Mouse (Mus musculus) forebrain, embryonic 13.5 days (tissue): ENCODE data around the gene Dph5. TPM values are rescaled to one million over a fixed set of nuclear protein-coding genes. Genes with fewer than 3 reads are reported as not detected.
"Not testable (repeated sequence)": the region's sequence is repeated elsewhere in the genome, so short reads cannot be mapped to it uniquely, and the experiment has no call there.

Experiments used
- ATAC-seq: fragments of 200-750 bp; cut with Nextera tagmentation; 2 replicates; pipeline ENCODE4 v1.8.0; 2017
- H3K27ac ChIP-seq: fragments of 300-500 bp; sonication (generic); 2 replicates; pipeline ENCODE4 v1.5.1; 2015; ENCODE audit warnings: inconsistent platforms, mild to moderate bottlenecking, moderate library complexity
- H3K27me3 ChIP-seq: fragments of 300-500 bp; sonication (generic); 2 replicates; pipeline ENCODE4 v1.6.1; 2015; ENCODE audit warnings: mild to moderate bottlenecking, inconsistent platforms
- H3K36me3 ChIP-seq: fragments of 300-500 bp; sonication (generic); 2 replicates; pipeline ENCODE4 v1.6.1; 2015; ENCODE audit warnings: mild to moderate bottlenecking, inconsistent platforms; ENCODE audit not compliant: poor library complexity, severe bottlenecking
- H3K4me1 ChIP-seq: fragments of 300-500 bp; sonication (generic); 2 replicates; pipeline ENCODE4 v1.6.1; 2015; ENCODE audit warnings: inconsistent platforms
- H3K4me2 ChIP-seq: fragments of 300-500 bp; sonication (generic); 2 replicates; pipeline ENCODE4 v1.6.1; 2015; ENCODE audit warnings: inconsistent platforms, mild to moderate bottlenecking, moderate library complexity
- H3K4me3 ChIP-seq: fragments of 300-500 bp; sonication (generic); 2 replicates; pipeline ENCODE4 v1.5.1; 2015; ENCODE audit warnings: mild to moderate bottlenecking, inconsistent platforms
- H3K9ac ChIP-seq: fragments of 300-500 bp; sonication (generic); 2 replicates; pipeline ENCODE4 v1.6.1; 2015; ENCODE audit warnings: mild to moderate bottlenecking, inconsistent platforms
- H3K9me3 ChIP-seq: fragments of 300-500 bp; sonication (generic); replicated peaks from 2 replicates; pipeline ENCODE4 v1.6.1; 2016; ENCODE audit warnings: inconsistent platforms
- WGBS: fragments of 180-500 bp; shearing (Covaris S2); methylation state at CpG from one replicate; pipeline ENCODE4 v1.1.7; 2015; 5-methylcytosine and 5-hydroxymethylcytosine counted together
- polyA plus RNA-seq: library from polyadenylated mRNA; unstranded; fragments of >200 nt; fragmentation: Nextera tagmentation; extraction: Ambion mirVana; gene quantifications from 2 replicates; pipeline ENCODE4 v1.2.1, GENCODE M21; 2015

The Dph5 gene
- polyA plus RNA-seq, 1 experiment from 2014 or later = 29.8 TPM

GRCm38 (mm10) chr3:115858822-115859221 is 28.8 kb upstream of the Dph5 start:
- no peak overlapping the region for H3K4me2 ChIP-seq
- WGBS = 80% methylated on average over 3 of the region's 3 CpGs
- H3K9me3 ChIP-seq = no peaks in the 10 kb centered on the region
- no peak overlapping the region for H3K9ac ChIP-seq
- peaks cover 33% of the 10 kb centered on the region for H3K4me1 ChIP-seq
- ATAC-seq = no peak
- no peaks in the 10 kb centered on the region for H3K36me3 ChIP-seq
- H3K27ac ChIP-seq = no peak overlapping the region
- H3K4me3 ChIP-seq = no peak overlapping the region
- H3K27me3 ChIP-seq = no peaks in the 10 kb centered on the region

- H3K27ac ChIP-seq, ATAC-seq, H3K4me3 ChIP-seq, H3K9me3 ChIP-seq, H3K9ac ChIP-seq, H3K36me3 ChIP-seq, H3K27me3 ChIP-seq, H3K4me2 ChIP-seq: not testable (repeated sequence)
- peaks cover 28% of the 10 kb centered on the region for H3K4me1 ChIP-seq
- WGBS = 100% methylated on average over 1 of the region's 1 CpGs
Measured at GRCm38 (mm10) chr3:115860780-115861179, 26.9 kb upstream of the Dph5 start.

- Histone ChIP-seq H3K36me3 (no peaks in the 10 kb centered on the region), H3K27me3 (no peaks in the 10 kb centered on the region), H3K9me3 (no peaks in the 10 kb centered on the region), H3K9ac (no peak overlapping the region), H3K4me1 (peaks cover 5% of the 10 kb centered on the region; the same call in 1 of the 2 replicates), H3K4me3 (no peak overlapping the region), H3K27ac (no peak overlapping the region), H3K4me2 (no peak overlapping the region)
- WGBS = 81% methylated on average over 4 of the region's 4 CpGs
- ATAC-seq = no peak
Measured at GRCm38 (mm10) chr3:115863487-115863886, 24.1 kb upstream of the Dph5 start.

GRCm38 (mm10) chr3:115867150-115867549 is 20.5 kb upstream of the Dph5 start:
- no peaks in the 10 kb centered on the region for H3K9me3 ChIP-seq
- whole genome bisulfite sequencing = 91% methylated on average over 4 of the region's 4 CpGs

GRCm38 (mm10) chr3:115867901-115868300 is 19.7 kb upstream of the Dph5 start:
- ATAC-seq = no peak
- no peaks in the 10 kb centered on the region for H3K4me1 ChIP-seq
- H3K27ac ChIP-seq = no peak overlapping the region
- no peaks in the 10 kb centered on the region for H3K27me3 ChIP-seq
- H3K9me3 ChIP-seq = no peaks in the 10 kb centered on the region
- 79% methylated on average over 1 of the region's 1 CpGs for WGBS
- no peak overlapping the region for H3K4me2 ChIP-seq
- H3K4me3 ChIP-seq = no peak overlapping the region
- H3K9ac ChIP-seq = no peak overlapping the region
- no peaks in the 10 kb centered on the region for H3K36me3 ChIP-seq

More at GRCm38 (mm10) chr3:115867150-115867549, 20.5 kb upstream of the Dph5 start:
- no peak for ATAC-seq
- Histone ChIP-seq H3K4me2 (no peak overlapping the region), H3K9ac (no peak overlapping the region), H3K27ac (no peak overlapping the region), H3K36me3 (no peaks in the 10 kb centered on the region), H3K27me3 (no peaks in the 10 kb centered on the region), H3K4me1 (no peaks in the 10 kb centered on the region), H3K4me3 (no peak overlapping the region)

- Histone ChIP-seq H3K4me3 (no peak overlapping the region), H3K27ac (no peak overlapping the region), H3K4me2 (no peak overlapping the region), H3K27me3 (no peaks in the 10 kb centered on the region), H3K9ac (no peak overlapping the region), H3K4me1 (no peaks in the 10 kb centered on the region), H3K9me3 (no peaks in the 10 kb centered on the region), H3K36me3 (no peaks in the 10 kb centered on the region)
- 89% methylated on average over 2 of the region's 2 CpGs for WGBS
- no peak for ATAC-seq
Measured at GRCm38 (mm10) chr3:115869360-115869759, 18.3 kb upstream of the Dph5 start.

- Histone ChIP-seq H3K36me3 (no peaks in the 10 kb centered on the region), H3K27ac (no peak overlapping the region), H3K4me1 (0 out of 2 replicates have a peak, but pooled peaks cover 5% of the 10 kb centered on the region), H3K27me3 (no peaks in the 10 kb centered on the region), H3K9ac (no peak overlapping the region), H3K4me2 (no peak overlapping the region), H3K9me3 (no peaks in the 10 kb centered on the region; the same call in 1 of the 2 replicates), H3K4me3 (no peak overlapping the region)
- no peak for ATAC-seq
- 44% methylated on average over 6 of the region's 6 CpGs for WGBS
Measured at GRCm38 (mm10) chr3:115875551-115875950, 12.1 kb upstream of the Dph5 start.

GRCm38 (mm10) chr3:115877133-115877532 is 10.5 kb upstream of the Dph5 start:
- Histone ChIP-seq H3K27ac (no peak overlapping the region), H3K27me3 (no peaks in the 10 kb centered on the region), H3K4me2 (no peak overlapping the region), H3K4me1 (0 out of 2 replicates have a peak, but pooled peaks cover 5% of the 10 kb centered on the region), H3K9me3 (no peaks in the 10 kb centered on the region; the same call in 1 of the 2 replicates), H3K9ac (no peak overlapping the region), H3K36me3 (no peaks in the 10 kb centered on the region), H3K4me3 (no peak overlapping the region)
- no peak for ATAC-seq
- WGBS = 94% methylated on average over 1 of the region's 1 CpGs

- Histone ChIP-seq H3K9ac (no peak overlapping the region), H3K4me3 (no peak overlapping the region), H3K4me1 (peaks cover 8% of the 10 kb centered on the region), H3K36me3 (no peaks in the 10 kb centered on the region), H3K9me3 (no peaks in the 10 kb centered on the region), H3K27ac (no peak overlapping the region), H3K4me2 (no peak overlapping the region), H3K27me3 (no peaks in the 10 kb centered on the region)
- no peak for ATAC-seq
- 83% methylated on average over 1 of the region's 1 CpGs for WGBS
Measured at GRCm38 (mm10) chr3:115884086-115884485, 3.6 kb upstream of the Dph5 start.

GRCm38 (mm10) chr3:115888310-115889106 is 871 bp downstream of the Dph5 start:
- peak overlapping the region; percentile 70; the same call in 1 of the 2 replicates for H3K27ac ChIP-seq
- peak overlapping the region; percentile 82 for H3K4me3 ChIP-seq
- peak overlapping the region; percentile 85 for H3K9ac ChIP-seq
- peaks cover 8% of the 10 kb centered on the region for H3K4me1 ChIP-seq
- H3K27me3 ChIP-seq = no peaks in the 10 kb centered on the region
- H3K36me3 ChIP-seq = peaks cover 5% of the 10 kb centered on the region; the same call in 1 of the 2 replicates
- peak; percentile 64 for ATAC-seq
- under 1% methylated on average over 21 of the region's 21 CpGs for WGBS
- peak overlapping the region; percentile 82 for H3K4me2 ChIP-seq
- H3K9me3 ChIP-seq = no peaks in the 10 kb centered on the region

GRCm38 (mm10) chr3:115892341-115892740 is 4.7 kb downstream of the Dph5 start:
- no peak for ATAC-seq
- H3K36me3 ChIP-seq = peaks cover 12% of the 10 kb centered on the region
- H3K27ac ChIP-seq = no peak overlapping the region
- WGBS = 84% methylated on average over 4 of the region's 4 CpGs
- H3K4me1 ChIP-seq = peaks cover 4% of the 10 kb centered on the region; the same call in 1 of the 2 replicates
- H3K4me2 ChIP-seq = no peak overlapping the region
- no peak overlapping the region for H3K9ac ChIP-seq
- no peaks in the 10 kb centered on the region for H3K27me3 ChIP-seq
- no peak overlapping the region for H3K4me3 ChIP-seq
- H3K9me3 ChIP-seq = no peaks in the 10 kb centered on the region

- H3K27ac ChIP-seq = no peak overlapping the region
- H3K9me3 ChIP-seq = no peaks in the 10 kb centered on the region
- H3K9ac ChIP-seq = no peak overlapping the region
- peaks cover 12% of the 10 kb centered on the region for H3K36me3 ChIP-seq
- H3K4me3 ChIP-seq = no peak overlapping the region
- no peak for ATAC-seq
- 90% methylated on average over 2 of the region's 2 CpGs for WGBS
- H3K4me2 ChIP-seq = no peak overlapping the region
- H3K27me3 ChIP-seq = no peaks in the 10 kb centered on the region
- peaks cover 4% of the 10 kb centered on the region; the same call in 1 of the 2 replicates for H3K4me1 ChIP-seq
Measured at GRCm38 (mm10) chr3:115893166-115893565, 5.5 kb downstream of the Dph5 start.
